Mouse (Mus musculus) right cerebral cortex, postnatal 10 days (tissue): ENCODE data around the gene Skida1.

Experiments used
- DNase-seq, 2 experiments: peaks; one replicate each; pipeline ENCODE4 v3.0.0; 2021; ENCODE audit warnings: low spot score in 2 of 2

Skida1 gene

GRCm38 (mm10) chr2:18015581-18015980 lies 33.3 kb downstream of the Skida1 start:
- DNase-seq = no peak

- DNase-seq = no peak
Observed at GRCm38 (mm10) chr2:18012866-18013265, 36.0 kb downstream of the Skida1 start.

DNA sequence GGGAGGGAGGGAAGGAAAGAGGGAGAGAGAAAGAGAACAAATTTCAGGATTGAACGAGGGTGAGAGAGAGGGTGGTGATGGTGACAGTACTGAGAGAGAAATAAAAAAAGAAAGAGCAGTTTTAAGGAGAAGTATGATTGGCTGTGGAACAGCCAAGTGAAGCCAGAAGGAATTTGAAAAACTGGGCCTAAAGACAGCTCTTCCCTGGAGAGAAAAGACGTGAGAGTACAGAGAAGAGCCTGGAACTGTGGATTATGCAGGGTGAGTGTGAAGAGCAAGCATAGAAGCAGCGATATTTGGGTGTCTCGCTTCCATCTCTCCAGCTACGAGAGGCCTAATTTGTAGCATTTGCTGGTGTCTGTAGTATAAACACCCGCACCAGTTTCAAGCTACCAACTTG lies 37.6 kb downstream of the Skida1 start:
- peak; percentile 24 to 47 for DNase-seq

DNA sequence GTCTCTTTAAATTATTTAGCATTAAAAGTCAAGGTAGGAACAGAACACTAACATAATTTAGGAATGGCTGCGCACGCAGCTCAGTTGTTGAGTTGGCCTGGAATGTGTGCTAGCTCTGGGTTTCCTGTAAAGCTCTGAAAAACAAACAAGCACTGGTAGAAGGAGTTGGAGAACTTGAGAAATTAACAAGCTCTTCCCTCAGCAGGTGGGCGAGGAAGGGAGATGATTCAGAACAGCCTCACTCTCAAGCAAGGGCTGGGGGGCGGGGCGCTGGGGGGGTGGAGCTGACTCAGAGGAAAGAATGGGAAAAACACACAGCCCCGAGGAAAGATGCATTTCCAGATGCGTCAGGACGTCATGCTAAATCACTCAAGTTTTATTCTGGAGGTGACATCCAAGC lies 43.7 kb downstream of the Skida1 start:
- DNase-seq = peak; percentile 23 to 28

DNA sequence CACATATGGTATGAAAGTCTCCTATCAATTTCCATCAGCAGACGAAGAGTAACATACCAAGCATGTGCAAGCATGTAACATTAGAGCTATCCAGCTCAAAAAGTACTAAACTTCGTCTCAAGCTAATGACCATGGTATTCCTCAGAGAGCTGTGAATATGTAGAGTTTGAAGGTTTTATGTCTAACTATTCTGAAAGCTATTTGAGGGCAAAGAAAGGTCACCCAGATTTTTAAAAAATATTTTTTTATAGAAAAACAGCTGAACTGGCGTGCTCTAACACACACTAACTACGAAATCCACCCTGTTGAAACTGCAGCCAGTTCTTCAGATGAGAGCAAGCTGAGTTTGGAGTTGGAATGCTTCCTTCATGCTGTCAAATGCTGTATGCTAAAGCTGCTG lies 44.6 kb downstream of the Skida1 start:
- DNase-seq = no peak

DNA sequence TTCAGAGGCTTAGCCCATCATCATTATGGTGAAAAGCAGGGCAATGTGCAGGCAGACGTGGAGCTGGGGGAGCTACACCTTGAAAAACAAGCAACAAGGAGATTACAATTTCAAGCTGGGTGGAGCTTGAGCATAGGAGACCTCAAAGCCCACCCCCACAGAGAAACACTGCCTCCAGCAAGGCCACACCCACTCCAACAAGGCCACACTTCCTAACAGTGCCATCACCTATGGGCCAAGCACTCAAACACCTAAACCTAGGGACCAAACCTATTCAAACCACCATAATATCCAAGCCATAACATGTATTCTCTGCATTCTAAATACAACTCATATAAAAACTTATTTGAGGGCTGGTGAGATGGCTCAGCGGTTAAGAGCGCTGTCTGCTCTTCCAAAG lies 46.5 kb downstream of the Skida1 start:
- no peak for DNase-seq

DNA sequence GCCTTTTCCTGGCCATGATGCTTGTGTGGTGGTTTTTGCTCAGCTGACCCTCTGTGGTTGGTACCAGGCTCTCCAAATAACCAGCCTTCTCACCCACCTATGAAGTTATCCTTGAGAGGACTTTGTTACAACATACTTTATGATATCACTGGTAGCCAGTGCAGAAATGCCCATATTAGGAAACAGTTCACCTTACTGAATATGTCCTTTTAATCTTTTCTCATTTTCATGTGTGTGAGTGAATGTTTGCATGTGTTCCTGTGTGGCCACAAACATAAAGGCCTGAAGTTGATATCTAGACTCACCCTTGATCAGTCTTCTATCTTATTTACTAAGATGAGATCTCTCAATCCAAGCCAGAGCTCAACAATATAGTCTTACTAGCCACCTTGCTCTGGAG lies 52.0 kb downstream of the Skida1 start, which contains the start of gene H2al2a:
TSS of gene H2al2a (minus strand) at position 101 of the 400 bp plus-strand sequence.
- DNase-seq = no peak
